Mouse (Mus musculus): ENCODE results near the gene Cdc25b. TPM values are rescaled to one million over a fixed set of nuclear protein-coding genes. Genes with fewer than 3 reads are reported as not detected.

Gene Cdc25b
- polyA plus RNA-seq, 2 experiments = 166 to 184 TPM

DNA sequence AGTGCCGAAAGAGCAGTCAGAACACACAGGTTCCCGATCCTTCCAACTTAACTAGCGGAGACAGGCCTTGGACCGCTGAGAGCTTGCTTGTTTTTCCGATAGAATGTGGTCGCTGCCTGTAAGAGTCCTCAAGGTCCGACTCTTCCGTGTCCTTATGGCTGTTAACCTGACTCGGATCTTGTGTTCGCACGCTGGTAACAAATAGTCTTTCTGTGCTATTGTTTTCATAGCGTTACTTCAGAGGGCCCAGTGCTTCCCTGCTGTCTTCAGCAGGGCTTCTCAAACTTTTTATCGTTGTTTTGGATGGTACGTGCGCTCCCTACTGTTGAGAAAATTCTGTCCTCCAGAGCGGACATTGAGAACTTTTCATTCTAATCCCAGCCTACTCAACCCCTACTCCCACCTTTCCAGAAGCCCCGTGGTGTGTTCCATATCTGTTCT lies 26.1 kb upstream of the Cdc25b start:
- Histone ChIP-seq H3K27ac (peak overlapping the region; percentile 90), H3K27me3 (ENCODE audit: control insufficient read depth, insufficient read depth, low read length) (no peaks in the 10 kb centered on the region), H3K4me2 (ENCODE audit: low read depth) (peak overlapping the region; percentile 100), H3K36me3 (replicated peaks; ENCODE audit: control insufficient read depth, insufficient read depth, low read depth) (no peaks in the 10 kb centered on the region; the same call in 1 of the 2 replicates), H3K4me3 (ENCODE audit: insufficient read depth in 1 of 2, low read depth in 2 of 2, low read length in 2 of 2) (peak overlapping the region; percentile 62 to 82), H3K9ac (replicated peaks) (peak overlapping the region; percentile 85), H3K9me3 (ENCODE audit: control insufficient read depth, low read length) (no peaks in the 10 kb centered on the region), H3K4me1 (replicated peaks; ENCODE audit: control insufficient read depth in 2 of 2, insufficient read depth in 2 of 2, low read length in 1 of 2) (peaks cover 10 to 14% of the 10 kb centered on the region in 2 experiments)
- DNase-seq (ENCODE audit: low read depth in 3 of 3, low spot score in 3 of 3) (peak in 1 of 3 experiments; percentile 32), ATAC-seq (ENCODE audit: insufficient read depth) (no peak)
- WGBS (ENCODE audit: insufficient replicate concordance) = 2% methylated on average over 17 of the region's 17 CpGs
- TF ChIP-seq EP300 (IDR thresholded peaks at IDR 0.05; ENCODE audit: low read depth) = no peak
- TF ChIP-seq CTCF (IDR thresholded peaks at IDR 0.05; ENCODE audit: low read depth) = peak; percentile 46; the same call in 1 of the 2 replicates

DNA sequence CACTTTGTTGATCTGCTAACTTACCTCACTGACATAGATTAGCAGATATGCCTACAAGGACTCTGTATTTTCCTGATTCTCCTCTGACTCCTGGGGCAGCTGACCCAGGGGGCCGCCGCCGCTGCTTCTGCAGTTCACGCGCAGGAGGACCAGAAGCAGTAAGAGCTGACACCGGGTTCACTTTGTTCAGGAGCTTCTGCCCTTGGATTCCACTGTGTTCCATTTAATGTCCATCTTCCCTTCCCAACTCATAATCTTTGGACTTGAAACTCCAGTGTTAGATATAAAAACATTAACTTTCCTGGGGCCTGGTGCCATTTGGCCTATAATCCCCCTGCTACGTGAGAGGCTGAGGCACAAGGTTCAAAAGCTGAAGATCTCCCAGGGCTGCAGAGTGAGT lies 22.8 kb upstream of the Cdc25b start:
- Histone ChIP-seq H3K4me2 (ENCODE audit: low read depth) (no peak overlapping the region), H3K36me3 (replicated peaks; ENCODE audit: control insufficient read depth, insufficient read depth, low read depth) (no peaks in the 10 kb centered on the region), H3K4me1 (replicated peaks; ENCODE audit: control insufficient read depth in 2 of 2, insufficient read depth in 2 of 2, low read length in 1 of 2) (peaks cover 3 to 6% of the 10 kb centered on the region in 2 experiments), H3K9ac (replicated peaks) (no peak overlapping the region), H3K4me3 (ENCODE audit: insufficient read depth in 1 of 2, low read depth in 2 of 2, low read length in 2 of 2) (no peak overlapping the region), H3K27me3 (ENCODE audit: control insufficient read depth, insufficient read depth, low read length) (peaks cover under 1% of the 10 kb centered on the region), H3K27ac (no peak overlapping the region), H3K9me3 (ENCODE audit: control insufficient read depth, low read length) (no peaks in the 10 kb centered on the region)
- no peak for DNase-seq (ENCODE audit: low read depth in 3 of 3, low spot score in 3 of 3)
- ATAC-seq (ENCODE audit: insufficient read depth) = no peak
- TF ChIP-seq EP300 (IDR thresholded peaks at IDR 0.05; ENCODE audit: low read depth) = no peak
- no peak for TF ChIP-seq CTCF (IDR thresholded peaks at IDR 0.05; ENCODE audit: low read depth)
- WGBS (ENCODE audit: insufficient replicate concordance) = 84% methylated on average over 7 of the region's 7 CpGs

DNA sequence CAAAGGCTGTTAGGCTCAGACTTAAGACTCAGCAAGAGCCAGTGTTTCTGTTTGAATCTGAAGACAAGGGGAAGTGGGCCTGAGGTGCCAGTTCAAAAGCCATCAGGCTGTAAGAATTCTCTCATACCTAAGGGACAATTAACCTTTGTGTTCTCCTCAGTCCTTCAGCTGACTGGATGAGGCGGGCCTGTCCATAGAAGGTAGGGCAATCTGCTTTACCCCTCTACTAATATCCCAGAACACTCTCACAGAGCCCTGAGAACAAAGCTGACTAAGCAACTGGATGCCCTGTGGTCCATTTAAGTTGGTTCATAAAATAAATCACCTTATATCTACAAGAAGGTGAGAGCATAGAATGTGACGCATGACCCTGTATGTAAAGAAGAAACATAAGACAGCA lies 20.6 kb upstream of the Cdc25b start:
- no peak overlapping the region for H3K4me3 ChIP-seq (ENCODE audit: insufficient read depth in 1 of 2, low read depth in 2 of 2, low read length in 2 of 2)
- no peaks in the 10 kb centered on the region for H3K36me3 ChIP-seq (replicated peaks; ENCODE audit: control insufficient read depth, insufficient read depth, low read depth)
- no peak overlapping the region for H3K4me2 ChIP-seq (ENCODE audit: low read depth)
- H3K9ac ChIP-seq (replicated peaks) = no peak overlapping the region
- DNase-seq (ENCODE audit: low read depth in 3 of 3, low spot score in 3 of 3) (no peak), ATAC-seq (ENCODE audit: insufficient read depth) (no peak)
- no peak overlapping the region for H3K27ac ChIP-seq
- WGBS (ENCODE audit: insufficient replicate concordance) = 73% methylated on average over 2 of the region's 2 CpGs
- TF ChIP-seq EP300 (IDR thresholded peaks at IDR 0.05; ENCODE audit: low read depth) (no peak), CTCF (IDR thresholded peaks at IDR 0.05; ENCODE audit: low read depth) (no peak)
- H3K4me1 ChIP-seq (replicated peaks; ENCODE audit: control insufficient read depth in 2 of 2, insufficient read depth in 2 of 2, low read length in 1 of 2) = no peaks in the 10 kb centered on the region
- peaks cover 23% of the 10 kb centered on the region for H3K27me3 ChIP-seq (ENCODE audit: control insufficient read depth, insufficient read depth, low read length)
- H3K9me3 ChIP-seq (ENCODE audit: control insufficient read depth, low read length) = no peaks in the 10 kb centered on the region

DNA sequence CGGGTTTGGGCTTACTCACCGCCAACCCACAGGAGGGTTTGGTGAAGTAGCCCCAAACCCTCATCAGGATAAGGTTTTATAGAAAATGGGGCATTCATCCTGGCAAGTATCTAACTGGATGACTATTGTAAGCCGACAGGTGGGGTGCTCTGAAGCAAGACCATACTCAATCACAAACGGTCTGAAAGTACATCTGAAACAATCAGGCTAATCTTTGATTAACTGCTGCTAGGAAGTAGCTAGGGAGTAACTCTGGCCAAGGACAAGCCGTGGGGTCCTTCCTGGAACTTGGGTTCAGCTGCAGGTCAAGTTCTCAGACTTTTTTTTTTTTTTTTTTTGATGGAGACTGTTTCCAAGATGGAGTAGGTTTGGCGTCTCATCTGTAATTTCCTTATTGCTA lies 18.8 kb upstream of the Cdc25b start:
- H3K4me1 ChIP-seq (replicated peaks; ENCODE audit: control insufficient read depth in 2 of 2, insufficient read depth in 2 of 2, low read length in 1 of 2) = peaks cover 0 to 2% of the 10 kb centered on the region in 2 experiments; a peak in 1 of 4 replicates
- H3K27ac ChIP-seq = no peak overlapping the region
- TF ChIP-seq CTCF (IDR thresholded peaks at IDR 0.05; ENCODE audit: low read depth) (no peak), EP300 (IDR thresholded peaks at IDR 0.05; ENCODE audit: low read depth) (no peak)
- DNase-seq (ENCODE audit: low read depth in 3 of 3, low spot score in 3 of 3) (no peak), ATAC-seq (ENCODE audit: insufficient read depth) (no peak)
- no peak overlapping the region for H3K4me2 ChIP-seq (ENCODE audit: low read depth)
- H3K9ac ChIP-seq (replicated peaks) = no peak overlapping the region
- H3K36me3 ChIP-seq (replicated peaks; ENCODE audit: control insufficient read depth, insufficient read depth, low read depth) = no peaks in the 10 kb centered on the region
- no peak overlapping the region for H3K4me3 ChIP-seq (ENCODE audit: insufficient read depth in 1 of 2, low read depth in 2 of 2, low read length in 2 of 2)
- peaks cover 42% of the 10 kb centered on the region for H3K27me3 ChIP-seq (ENCODE audit: control insufficient read depth, insufficient read depth, low read length)
- 66% methylated on average over 6 of the region's 6 CpGs for WGBS (ENCODE audit: insufficient replicate concordance)
- H3K9me3 ChIP-seq (ENCODE audit: control insufficient read depth, low read length) = no peaks in the 10 kb centered on the region

DNA sequence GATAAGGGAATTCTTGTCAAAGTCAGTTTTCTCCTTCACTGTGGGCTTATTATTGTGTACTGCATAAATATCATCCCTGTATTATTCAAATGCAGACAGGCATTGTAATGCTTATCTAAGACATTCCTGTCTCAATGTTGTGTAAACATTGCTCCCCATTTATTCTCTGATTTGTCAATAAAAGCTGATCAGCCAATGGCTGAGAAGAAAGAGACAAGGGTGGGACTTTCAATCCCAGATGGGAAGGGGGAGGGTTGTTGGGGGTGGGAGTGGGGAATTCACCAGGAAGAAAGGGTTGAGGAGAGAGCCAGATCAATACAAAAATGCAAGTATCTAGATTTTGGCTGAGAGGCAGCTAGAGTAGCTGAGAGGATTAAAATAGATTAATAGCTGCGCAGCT lies 17.8 kb upstream of the Cdc25b start:
- WGBS (ENCODE audit: insufficient replicate concordance) = 64% methylated on average over 1 of the region's 1 CpGs
- DNase-seq (ENCODE audit: low read depth in 3 of 3, low spot score in 3 of 3) (no peak), ATAC-seq (ENCODE audit: insufficient read depth) (no peak)
- Histone ChIP-seq H3K4me2 (ENCODE audit: low read depth) (no peak overlapping the region), H3K9ac (replicated peaks) (no peak overlapping the region), H3K4me3 (ENCODE audit: insufficient read depth in 1 of 2, low read depth in 2 of 2, low read length in 2 of 2) (no peak overlapping the region), H3K27ac (no peak overlapping the region), H3K4me1 (replicated peaks; ENCODE audit: control insufficient read depth in 2 of 2, insufficient read depth in 2 of 2, low read length in 1 of 2) (peaks cover 0 to 2% of the 10 kb centered on the region in 2 experiments; a peak in 1 of 4 replicates), H3K27me3 (ENCODE audit: control insufficient read depth, insufficient read depth, low read length) (peaks cover 51% of the 10 kb centered on the region), H3K9me3 (ENCODE audit: control insufficient read depth, low read length) (no peaks in the 10 kb centered on the region), H3K36me3 (replicated peaks; ENCODE audit: control insufficient read depth, insufficient read depth, low read depth) (no peaks in the 10 kb centered on the region)
- no peak for TF ChIP-seq CTCF (IDR thresholded peaks at IDR 0.05; ENCODE audit: low read depth)
- TF ChIP-seq EP300 (IDR thresholded peaks at IDR 0.05; ENCODE audit: low read depth) = no peak

All from liver, embryonic 14.5 days (tissue).